Mouse (Mus musculus): ENCODE results near the gene Prc1. TPM values are rescaled to one million over a fixed set of nuclear protein-coding genes. Genes with fewer than 3 reads are reported as not detected.

Gene Prc1
- total and polyA plus RNA-seq, 3 experiments, result 52.5 to 83.0 (median 75.6) TPM

GRCm38 (mm10) chr7:80244851-80245250 is 49.4 kb upstream of the Prc1 start:
- peaks cover 9% of the 10 kb centered on the region for H3K27me3 ChIP-seq (replicated peaks)
- H3K4me1 ChIP-seq (ENCODE audit: control insufficient read depth in 1 of 2, insufficient read depth in 2 of 2), result peaks cover 0 to 4% of the 10 kb centered on the region in 2 experiments; a peak in 1 of 4 replicates
- TF ChIP-seq NRF1 (IDR thresholded peaks at IDR 0.05; ENCODE audit: low read depth, low read length), result no peak
- TF ChIP-seq NELFE (IDR thresholded peaks at IDR 0.05; ENCODE audit: low read depth, low read length), result no peak
- no peak for TF ChIP-seq RAD21 (IDR thresholded peaks at IDR 0.05; ENCODE audit: low read depth, low read length)
- no peak for TF ChIP-seq MEF2A (IDR thresholded peaks at IDR 0.05; ENCODE audit: borderline replicate concordance, low read depth, low read length)
- TF ChIP-seq GABPA (IDR thresholded peaks at IDR 0.05; ENCODE audit: insufficient replicate concordance, low read depth, low read length), result no peak
- TF ChIP-seq POLR2AphosphoS2 (IDR thresholded peaks at IDR 0.05; ENCODE audit: low read depth, low read length), result no peak
- TF ChIP-seq CHD2 (IDR thresholded peaks at IDR 0.05; ENCODE audit: low read length), result no peak
- no peak for TF ChIP-seq MXI1 (IDR thresholded peaks at IDR 0.05; ENCODE audit: low read depth, low read length)
- TF ChIP-seq E2F4 (IDR thresholded peaks at IDR 0.05; ENCODE audit: insufficient replicate concordance, low read depth, low read length), result no peak
- no peak for TF ChIP-seq SIN3A (IDR thresholded peaks at IDR 0.05; ENCODE audit: low read length)
- no peak for TF ChIP-seq ETS1 (conservative IDR thresholded peaks at IDR 0.05; ENCODE audit: low read depth, low read length)
- no peak for TF ChIP-seq RCOR1 (conservative IDR thresholded peaks at IDR 0.05; ENCODE audit: low read depth, low read length)
- TF ChIP-seq ZKSCAN1 (IDR thresholded peaks at IDR 0.05; ENCODE audit: borderline replicate concordance, low read depth, low read length), result no peak
- TF ChIP-seq USF1 (IDR thresholded peaks at IDR 0.05; ENCODE audit: low read depth, low read length), result no peak
- no peak for TF ChIP-seq MAFK (IDR thresholded peaks at IDR 0.05; ENCODE audit: insufficient replicate concordance, low read length)
- TF ChIP-seq UBTF (IDR thresholded peaks at IDR 0.05; ENCODE audit: low read depth, low read length), result no peak
- TF ChIP-seq MYC (IDR thresholded peaks at IDR 0.05; ENCODE audit: low read depth, low read length), result no peak
- no peak for TF ChIP-seq JUN (IDR thresholded peaks at IDR 0.05; ENCODE audit: insufficient read depth, low read depth, low read length)
- TF ChIP-seq ZMIZ1 (IDR thresholded peaks at IDR 0.05; ENCODE audit: low read depth, low read length), result no peak
- H3K4me3 ChIP-seq (replicated peaks in 1 of 3; ENCODE audit: low read depth in 2 of 3, low read length in 2 of 3, poor library complexity in 1 of 3), result no peak overlapping the region
- H3K27ac ChIP-seq (ENCODE audit: insufficient read depth, low read depth), result no peak overlapping the region
- no peak for DNase-seq (ENCODE audit: extremely low read depth)
- dilution Hi-C loops (cut with MboI; ENCODE audit: extremely low pct_ligation_motif_present, extremely low pct_unique_long_range_greater_than_20kb, low sequenced_read_pairs), result no loop called here
- in situ Hi-C loops (cut with MboI; ENCODE audit: low pct_ligation_motif_present, low pct_unique_long_range_greater_than_20kb, low sequenced_read_pairs), result no loop called here
- peaks cover 4% of the 10 kb centered on the region for H3K9me3 ChIP-seq (replicated peaks; ENCODE audit: low read length)
- H3K79me2 ChIP-seq (replicated peaks; ENCODE audit: control insufficient read depth, extremely low read depth, insufficient read depth, poor library complexity, severe bottlenecking), result no peaks in the 10 kb centered on the region
- peaks cover 4 to 15% of the 10 kb centered on the region in 2 experiments for H3K36me3 ChIP-seq (replicated peaks in 1 of 2; ENCODE audit: control insufficient read depth in 1 of 2, insufficient read depth in 1 of 2, low read length in 1 of 2)
- H3K4me2 ChIP-seq (ENCODE audit: insufficient read depth, low read depth, poor library complexity, severe bottlenecking), result no peak overlapping the region
- no peak overlapping the region for H3K9ac ChIP-seq (ENCODE audit: insufficient read depth, low read depth)

- H3K27me3 ChIP-seq (replicated peaks), result peaks cover 9% of the 10 kb centered on the region
- TF ChIP-seq POLR2A (IDR thresholded peaks at IDR 0.05; ENCODE audit: low read depth, low read length) (peak; percentile 47), SMC3 (IDR thresholded peaks at IDR 0.05; ENCODE audit: low read depth, low read length) (peak; percentile 47), CHD1 (IDR thresholded peaks at IDR 0.05; ENCODE audit: low read depth, low read length) (no peak), IRF4 (IDR thresholded peaks at IDR 0.05; ENCODE audit: low read depth, low read length) (0 out of 2 replicates have a peak, but pooled peaks have one; percentile 46), ELF1 (IDR thresholded peaks at IDR 0.05; ENCODE audit: low read depth, low read length) (peak; percentile 64; the same call in 1 of the 2 replicates), MAX (IDR thresholded peaks at IDR 0.05; ENCODE audit: low read length) (peak; percentile 58; the same call in 1 of the 2 replicates), MXI1 (IDR thresholded peaks at IDR 0.05; ENCODE audit: low read depth, low read length) (peak; percentile 65), CHD2 (IDR thresholded peaks at IDR 0.05; ENCODE audit: low read length) (peak; percentile 31; the same call in 1 of the 2 replicates), EP300 (IDR thresholded peaks at IDR 0.05; ENCODE audit: low read length) (no peak), CTCF (conservative IDR thresholded peaks at IDR 0.05 in 1 of 2, IDR thresholded peaks at IDR 0.05 in 1 of 2; ENCODE audit: low read depth in 2 of 2, low read length in 2 of 2) (peak in 1 of 2 experiments; percentile 56; a peak in 2 of 4 replicates), BHLHE40 (IDR thresholded peaks at IDR 0.05; ENCODE audit: low read depth, low read length) (no peak), RAD21 (IDR thresholded peaks at IDR 0.05; ENCODE audit: low read depth, low read length) (peak; percentile 30), ETS1 (conservative IDR thresholded peaks at IDR 0.05; ENCODE audit: low read depth, low read length) (no peak), MYC (IDR thresholded peaks at IDR 0.05; ENCODE audit: low read depth, low read length) (0 out of 2 replicates have a peak, but pooled peaks have one; percentile 42), NRF1 (IDR thresholded peaks at IDR 0.05; ENCODE audit: low read depth, low read length) (peak; percentile 41; the same call in 1 of the 2 replicates), ZKSCAN1 (IDR thresholded peaks at IDR 0.05; ENCODE audit: borderline replicate concordance, low read depth, low read length) (no peak), HCFC1 (IDR thresholded peaks at IDR 0.05; ENCODE audit: low read depth, low read length) (peak; percentile 96), GABPA (IDR thresholded peaks at IDR 0.05; ENCODE audit: insufficient replicate concordance, low read depth, low read length) (peak; percentile 16; the same call in 1 of the 2 replicates), RCOR1 (conservative IDR thresholded peaks at IDR 0.05; ENCODE audit: low read depth, low read length) (0 out of 2 replicates have a peak, but pooled peaks have one; percentile 39), SIN3A (IDR thresholded peaks at IDR 0.05; ENCODE audit: low read length) (no peak), ZMIZ1 (IDR thresholded peaks at IDR 0.05; ENCODE audit: low read depth, low read length) (no peak), UBTF (IDR thresholded peaks at IDR 0.05; ENCODE audit: low read depth, low read length) (no peak)
Observed at GRCm38 (mm10) chr7:80246148-80246721, 48.0 kb upstream of the Prc1 start, which contains the start of gene Ttll13. Gene Ttll13 (plus strand): TSS chr7:80246376.

More at GRCm38 (mm10) chr7:80246148-80246721, 48.0 kb upstream of the Prc1 start, which contains the start of gene Ttll13:
- Histone ChIP-seq H3K4me3 (replicated peaks in 1 of 3; ENCODE audit: low read depth in 2 of 3, low read length in 2 of 3, poor library complexity in 1 of 3) (peak within 1 kb of the TSS; percentile 42 to 56 (median 56)), H3K27ac (ENCODE audit: insufficient read depth, low read depth) (no peak within 1 kb of the TSS), H3K4me1 (ENCODE audit: control insufficient read depth in 1 of 2, insufficient read depth in 2 of 2) (peaks cover 0 to 6% of the 10 kb centered on the region in 2 experiments; a peak in 1 of 4 replicates), H3K9ac (ENCODE audit: insufficient read depth, low read depth) (peak within 1 kb of the TSS; percentile 49), H3K9me3 (replicated peaks; ENCODE audit: low read length) (peaks cover 4% of the 10 kb centered on the region), H3K4me2 (ENCODE audit: insufficient read depth, low read depth, poor library complexity, severe bottlenecking) (peak within 1 kb of the TSS; percentile 68), H3K79me2 (replicated peaks; ENCODE audit: control insufficient read depth, extremely low read depth, insufficient read depth, poor library complexity, severe bottlenecking) (no peaks in the 10 kb centered on the region), H3K36me3 (replicated peaks in 1 of 2; ENCODE audit: control insufficient read depth in 1 of 2, insufficient read depth in 1 of 2, low read length in 1 of 2) (peaks cover 0 to 2% of the 10 kb centered on the region in 2 experiments)
- DNase-seq (ENCODE audit: extremely low read depth), result peak; percentile 97
- dilution Hi-C loops (cut with MboI; ENCODE audit: extremely low pct_ligation_motif_present, extremely low pct_unique_long_range_greater_than_20kb, low sequenced_read_pairs), result no loop called here
- in situ Hi-C loops (cut with MboI; ENCODE audit: low pct_ligation_motif_present, low pct_unique_long_range_greater_than_20kb, low sequenced_read_pairs), result no loop called here

Data from CH12.LX (cell line).